Mouse (Mus musculus) fat pad, adult 2 months (tissue): ENCODE results near the gene Olfr345.

Experiments
- DNase-seq: peaks from one replicate; pipeline ENCODE4 v3.0.0-alpha.2; 2011; ENCODE audit warnings: low read depth, low spot score; ENCODE audit errors: extremely low read depth

Gene Olfr345

GRCm38 (mm10) chr2:36639741-36640140, at the start of gene Olfr345:
Olfr345 (plus strand) TSS chr2:36640041.
- no peak for DNase-seq

- DNase-seq, result no peak
These were observed 45.6 kb downstream of the Olfr345 start, which contains the start of gene Olfr346 for GRCm38 (mm10) chr2:36685488-36685887. Olfr346 (plus strand) TSS chr2:36685788.
